Comparison of ENCODE assay signal across 17 mouse cellular contexts in the genomic region with DNA sequence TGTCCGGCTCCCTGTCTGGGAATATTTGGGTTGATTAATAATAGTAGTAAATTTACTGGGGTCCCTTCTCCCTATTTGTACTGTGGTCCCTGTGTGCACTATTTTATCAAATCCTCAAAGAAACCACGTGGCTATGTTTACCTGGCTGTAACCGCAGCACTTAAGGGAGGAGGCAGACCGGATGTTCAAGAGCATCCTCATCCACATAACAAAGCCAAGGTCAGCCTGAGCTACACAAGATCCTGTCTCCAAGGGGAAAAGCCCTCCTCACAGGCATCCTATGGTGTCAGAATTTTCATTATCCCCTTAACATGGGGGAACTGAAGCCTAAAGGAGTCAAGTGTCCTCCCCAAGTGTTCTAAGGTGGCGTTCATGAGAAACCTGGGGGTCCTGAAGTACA.
"Had no signal": no experiment of that assay in that cellular context is flagged by ENCODE, and none has a peak within 500 bp of the region (broad histone marks: within the 10 kb centered on the region; RNA-seq: fewer than 3 reads in every experiment).

No protein-coding gene starts in this region.

- H3K4me1 ChIP-seq: stomach, embryonic 15.5 days had no signal

- H3K9ac ChIP-seq: neural tube, embryonic 12.5 days; neural tube, embryonic 13.5 days; neural tube, embryonic 15.5 days; stomach, embryonic 15.5 days had no signal

- H3K27ac ChIP-seq: neural tube, embryonic 12.5 days; neural tube, embryonic 13.5 days; neural tube, embryonic 15.5 days; stomach, embryonic 15.5 days; stomach, postnatal 0 days had no signal

- H3K4me3 ChIP-seq: neural tube, embryonic 12.5 days; neural tube, embryonic 13.5 days; neural tube, embryonic 15.5 days; stomach, embryonic 15.5 days had no signal

- H3K36me3 ChIP-seq: neural tube, embryonic 12.5 days; neural tube, embryonic 13.5 days; neural tube, embryonic 15.5 days; stomach, embryonic 15.5 days had no signal

- H3K27me3 ChIP-seq: neural tube, embryonic 12.5 days; stomach, embryonic 15.5 days had no signal

- H3K9me3 ChIP-seq: neural tube, embryonic 12.5 days; neural tube, embryonic 13.5 days; neural tube, embryonic 15.5 days; stomach, embryonic 15.5 days had no signal

- DNase-seq: retina, postnatal 1 day; right cerebral cortex, adult 18-20 months; right cerebral cortex, postnatal 14 days; right cerebral cortex, postnatal 25 days; right cerebral cortex, postnatal 4 days; spleen, adult 18-20 months; thymus, adult 18-20 months; thymus, adult 2 months; thymus, postnatal 14 days; thymus, postnatal 25 days; thymus, postnatal 36 days; thymus, postnatal 4 days had no signal
